Mouse (Mus musculus): Measurements from ENCODE around the gene Tnni3.

Tnni3 gene

DNA sequence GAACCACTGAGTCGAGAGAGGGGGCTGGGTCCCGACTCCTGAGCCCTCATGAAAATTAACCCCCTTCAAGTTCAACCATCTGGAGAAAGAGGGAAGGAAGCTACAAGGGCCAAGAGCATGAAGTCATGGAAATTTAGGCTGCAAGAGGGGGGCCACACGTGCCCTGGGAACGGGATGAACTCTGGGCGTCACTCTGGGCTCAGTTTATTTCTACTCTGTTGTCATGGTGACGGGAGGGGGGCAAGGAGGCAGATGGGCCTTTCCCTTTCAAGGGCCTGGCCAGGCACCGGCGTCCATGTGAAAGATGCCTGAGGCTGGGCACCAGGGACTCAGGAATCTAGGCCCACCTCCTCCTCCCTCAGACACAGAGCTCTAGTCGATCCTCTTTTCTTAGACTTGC, 25.8 kb downstream of the Tnni3 start:
- DNase-seq, result no peak

DNA sequence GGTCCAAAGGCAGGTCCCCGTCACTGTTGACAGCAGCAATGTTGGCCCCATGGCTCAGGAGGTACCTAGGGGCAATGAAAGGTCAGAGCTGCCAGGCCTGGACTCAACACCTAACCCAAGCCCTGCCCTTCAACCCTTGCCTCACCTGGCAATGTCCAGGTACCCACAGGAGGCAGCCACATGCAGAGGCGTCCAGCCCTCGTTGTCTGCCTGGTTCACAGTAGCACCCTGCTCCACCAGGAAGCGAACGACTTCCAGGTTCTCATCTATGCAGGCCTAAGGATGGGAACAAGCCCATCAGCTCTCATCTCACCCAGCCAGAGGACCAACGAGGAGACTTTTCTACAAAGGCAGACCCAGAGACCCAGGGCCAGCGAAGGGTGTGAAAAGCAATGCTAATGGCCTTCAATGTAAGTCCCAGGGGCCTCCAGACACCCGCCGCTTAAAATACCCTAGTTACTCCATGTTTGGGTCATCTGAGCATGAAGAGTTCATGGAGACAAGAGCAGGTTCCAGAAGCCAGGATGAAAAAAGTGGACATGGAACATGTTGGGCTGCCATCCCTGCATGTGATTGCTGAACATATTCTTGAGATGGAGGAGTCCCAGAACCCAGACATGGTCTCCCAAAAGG, 26.6 kb downstream of the Tnni3 start:
- DNase-seq, result no peak

DNA sequence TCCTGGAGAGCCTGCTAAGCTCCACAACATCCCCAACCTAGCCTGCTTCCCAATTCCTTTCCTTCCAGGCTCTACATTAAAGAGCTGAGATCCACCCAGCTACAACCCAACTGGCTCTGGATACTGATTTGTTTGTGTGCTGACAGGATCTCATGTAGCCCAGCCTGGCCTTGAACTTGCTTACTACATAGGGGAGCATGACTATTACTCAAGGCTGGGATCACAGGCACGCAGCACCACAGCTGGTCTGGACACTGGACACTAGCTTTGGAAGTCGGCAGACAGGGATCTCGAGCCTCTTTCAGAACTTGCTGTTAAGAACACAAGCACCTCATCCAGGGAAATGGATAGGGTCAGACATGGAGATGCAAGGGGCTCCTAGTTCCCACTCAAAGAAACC, 27.6 kb downstream of the Tnni3 start:
- no peak for DNase-seq

DNA sequence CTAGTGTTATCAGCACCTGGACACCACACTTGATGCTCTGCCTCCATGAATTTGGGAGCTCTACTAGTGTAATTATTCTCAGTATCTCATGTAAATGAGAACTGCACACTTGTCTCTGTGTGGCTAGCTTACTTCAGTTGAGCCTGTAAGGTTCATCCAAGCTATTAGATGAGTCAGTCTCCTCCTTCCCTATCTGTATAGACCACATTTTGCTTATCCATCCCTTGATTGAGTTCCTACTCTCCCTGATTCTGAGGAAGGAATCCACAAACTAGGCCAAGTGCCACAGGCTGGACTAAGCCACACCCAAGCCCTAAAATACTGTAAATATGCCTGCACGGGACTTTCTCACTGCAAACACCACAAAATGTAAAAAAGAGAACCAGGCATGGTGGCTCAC, 30.0 kb downstream of the Tnni3 start:
- DNase-seq, result no peak

DNA sequence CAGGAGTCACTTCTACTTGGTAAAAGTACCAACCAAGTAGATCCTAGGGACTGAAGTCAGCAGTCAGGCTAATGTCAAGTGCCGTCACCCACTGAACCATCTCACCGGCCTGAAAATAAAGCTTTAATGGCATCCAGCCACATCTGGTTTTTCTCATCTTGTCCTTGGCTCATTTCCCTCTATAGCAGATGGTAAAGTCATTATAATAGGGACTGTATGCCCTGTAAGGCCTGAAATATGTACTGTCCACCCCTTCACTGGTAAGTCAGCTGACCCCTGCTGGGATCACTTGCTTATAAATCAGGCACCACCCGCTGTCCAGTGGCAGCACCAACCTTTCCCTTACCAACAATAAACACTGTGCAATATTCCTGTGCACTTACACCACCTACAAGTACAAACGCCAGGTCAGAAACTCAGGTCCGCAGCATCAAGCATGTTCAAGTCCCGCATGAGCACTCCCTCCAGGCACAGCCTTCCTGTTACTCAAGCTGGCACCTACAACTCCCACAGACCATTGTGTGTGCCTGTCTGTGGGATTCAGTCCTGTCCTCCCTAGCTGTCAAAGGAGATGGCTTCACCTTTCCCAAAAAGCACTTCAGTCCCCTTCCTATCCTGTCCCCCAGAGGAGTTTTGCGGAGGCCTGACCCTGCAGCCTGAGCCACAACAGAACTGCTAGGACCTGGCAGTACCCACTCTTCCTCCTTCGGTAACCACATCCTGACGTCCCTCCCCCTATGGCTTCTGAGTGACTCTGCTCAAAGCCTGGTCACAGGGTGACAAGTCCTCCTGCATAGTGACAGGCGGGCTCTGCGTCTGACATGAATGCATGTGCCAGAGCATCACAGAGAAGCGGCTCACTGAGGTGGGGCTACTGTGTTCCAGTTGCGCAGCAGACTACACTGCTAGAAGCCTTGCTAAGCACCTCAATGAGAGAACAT, 31.5 kb downstream of the Tnni3 start:
- no peak for DNase-seq

DNA sequence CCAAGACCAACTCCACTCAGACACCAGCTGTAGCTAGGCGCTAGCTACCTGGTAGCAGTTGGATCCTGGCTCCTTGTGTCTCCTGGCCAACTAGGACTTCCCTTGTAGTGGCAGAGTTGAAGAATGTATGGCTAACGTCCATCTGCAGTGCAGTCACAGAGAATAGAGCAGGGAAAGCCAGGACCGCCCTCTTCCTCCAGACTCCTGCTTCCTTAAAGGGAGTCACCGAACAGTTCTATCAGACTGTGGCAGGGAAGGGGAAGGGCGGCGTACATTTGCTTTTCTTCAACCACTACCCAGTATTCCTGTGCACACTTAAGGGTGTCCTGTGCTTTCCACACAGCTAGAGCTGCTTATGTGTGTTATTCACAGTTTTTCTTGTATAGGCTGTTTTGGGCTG, 32.7 kb downstream of the Tnni3 start:
- DNase-seq, result no peak

DNA sequence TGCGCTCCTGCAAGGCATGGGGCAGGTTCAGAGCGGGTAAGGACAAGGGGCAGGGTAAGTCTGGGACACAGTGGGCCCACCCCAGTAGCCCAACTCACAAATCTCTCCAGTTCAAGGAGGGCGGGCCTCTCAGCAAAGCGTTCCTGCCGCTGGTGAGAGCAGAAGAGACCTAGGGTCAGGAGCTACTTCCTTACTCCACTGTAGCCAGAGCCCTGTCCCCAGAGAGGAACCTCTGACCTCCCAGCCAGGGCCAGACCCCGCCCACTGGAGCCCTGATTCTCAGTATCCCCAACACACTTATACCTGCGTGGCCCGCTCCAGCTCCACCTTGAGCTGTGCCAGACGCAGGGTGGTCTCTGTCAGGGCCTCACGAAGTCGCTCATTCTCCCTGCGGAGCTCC, 41.7 kb downstream of the Tnni3 start:
- no peak for DNase-seq

DNA sequence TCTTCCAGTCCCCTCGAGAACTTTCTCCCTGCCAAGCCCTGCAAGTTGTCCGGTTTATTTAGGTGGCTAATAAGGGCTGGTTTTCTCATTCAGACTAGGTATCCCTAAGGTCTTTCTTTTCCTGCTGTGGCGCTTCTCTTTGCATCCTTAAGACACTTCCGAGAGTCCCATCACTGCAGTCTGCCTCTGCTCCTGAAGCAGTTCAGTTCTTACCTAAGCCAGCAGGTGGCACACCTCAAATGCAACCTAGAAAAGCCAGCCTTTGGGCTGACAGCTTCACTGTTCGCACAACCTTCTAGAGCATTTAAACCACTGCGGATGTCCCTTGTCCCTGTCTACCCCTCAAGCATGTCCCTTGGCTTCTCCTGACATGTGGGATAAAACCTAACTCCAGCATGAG, 44.4 kb downstream of the Tnni3 start:
- peak; percentile 30 for DNase-seq

DNA sequence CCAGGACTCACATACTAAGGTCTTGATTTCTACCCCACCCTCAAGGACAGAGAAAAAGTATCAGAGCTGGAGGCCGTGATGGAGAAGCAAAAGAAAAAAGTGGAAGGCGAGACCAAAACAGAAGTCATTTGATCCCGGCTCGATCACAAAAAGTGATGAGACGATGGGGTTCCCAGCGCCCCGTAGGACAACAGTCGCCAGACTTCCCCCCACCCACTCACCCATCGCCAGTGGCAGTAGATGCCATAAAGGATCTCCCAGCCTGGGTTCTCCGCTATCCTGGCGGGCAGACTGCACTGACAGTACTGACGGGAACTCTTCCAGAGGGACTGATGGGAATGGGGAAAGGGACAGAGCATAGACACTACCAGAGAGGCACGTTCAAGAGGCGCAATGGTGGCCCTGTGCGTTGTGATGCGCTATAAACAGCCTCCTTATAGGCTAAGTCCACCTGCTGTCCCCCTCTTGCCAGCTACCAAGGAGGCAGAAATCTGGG, 45.2 kb downstream of the Tnni3 start:
- DNase-seq, result no peak

DNA sequence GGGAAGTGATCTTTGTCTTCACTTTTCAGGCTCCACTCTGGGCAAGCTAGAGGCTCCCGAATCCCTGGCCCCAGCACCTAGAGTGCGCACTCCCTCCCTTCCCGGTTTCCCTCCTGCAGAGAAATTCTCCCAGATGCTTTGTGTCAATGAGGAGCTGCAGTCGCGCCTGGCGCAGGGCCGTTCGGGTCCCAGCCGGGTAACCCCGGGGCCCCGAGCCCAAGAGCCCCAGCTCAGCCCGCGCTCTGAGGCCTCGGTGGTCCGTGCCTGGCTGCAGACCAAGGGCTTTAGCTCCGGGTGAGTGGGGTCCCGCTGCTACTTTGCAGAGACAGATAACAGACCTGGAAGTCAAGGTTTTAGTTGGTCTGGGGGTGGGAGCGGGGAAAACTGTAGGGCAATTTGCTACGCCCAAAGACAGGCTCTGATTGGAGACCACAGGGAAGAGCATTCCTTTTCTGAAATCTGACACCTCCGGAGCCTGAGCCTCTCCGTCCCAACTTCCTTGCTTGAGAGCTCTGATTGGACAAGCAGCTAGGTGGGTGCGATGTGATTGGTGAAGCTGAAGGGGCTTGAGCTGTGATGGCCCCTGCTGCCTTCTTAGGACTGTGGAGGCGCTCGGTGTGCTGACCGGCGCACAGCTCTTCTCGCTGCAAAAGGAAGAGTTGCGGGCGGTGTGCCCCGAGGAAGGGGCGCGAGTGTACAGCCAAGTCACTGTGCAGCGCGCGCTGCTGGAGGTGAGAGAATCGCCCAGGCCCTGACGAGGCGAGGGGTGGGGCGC, 45.8 kb downstream of the Tnni3 start:
- DNase-seq, result peak; percentile 65

DNA sequence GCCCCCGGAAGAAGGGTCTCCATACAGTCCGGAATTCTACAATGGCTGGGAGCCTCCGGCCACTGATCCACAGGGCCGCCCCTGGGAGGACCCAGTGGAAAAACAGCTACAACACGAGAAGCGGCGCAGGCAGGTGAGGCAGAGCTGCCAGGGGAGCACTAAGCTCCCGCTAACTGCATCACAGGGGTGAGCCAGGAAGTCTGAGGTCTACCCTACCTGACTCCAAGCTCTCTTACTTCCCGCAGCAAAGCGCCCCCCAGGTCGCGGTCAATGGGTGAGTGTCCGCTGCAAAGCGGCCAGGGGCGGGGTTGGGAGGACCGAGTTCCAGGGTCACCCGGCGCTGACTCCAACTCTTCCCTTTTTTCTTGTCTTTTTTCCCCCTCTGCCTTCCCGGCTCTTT, 50.1 kb downstream of the Tnni3 start:
- no peak for DNase-seq

DNA sequence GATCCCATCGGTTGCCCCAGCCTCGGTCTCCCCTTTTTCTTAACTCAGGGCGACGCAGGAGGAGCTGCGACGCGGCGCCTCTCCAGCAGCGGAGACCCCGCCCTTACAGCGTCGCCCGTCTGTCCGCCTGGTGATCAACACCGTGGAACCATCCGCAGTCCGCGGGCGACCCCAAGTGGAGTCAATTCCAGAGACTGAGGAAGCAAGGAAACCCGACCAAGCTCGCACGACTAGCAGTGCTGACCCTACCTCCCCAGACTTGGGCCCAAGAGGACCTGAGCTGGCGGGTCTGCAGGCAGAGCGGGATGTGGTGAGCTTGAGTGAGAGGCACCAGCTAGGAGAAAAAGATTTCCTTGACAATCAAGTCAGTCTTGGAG, 52.9 kb downstream of the Tnni3 start:
- peak; percentile 73 for DNase-seq

DNA sequence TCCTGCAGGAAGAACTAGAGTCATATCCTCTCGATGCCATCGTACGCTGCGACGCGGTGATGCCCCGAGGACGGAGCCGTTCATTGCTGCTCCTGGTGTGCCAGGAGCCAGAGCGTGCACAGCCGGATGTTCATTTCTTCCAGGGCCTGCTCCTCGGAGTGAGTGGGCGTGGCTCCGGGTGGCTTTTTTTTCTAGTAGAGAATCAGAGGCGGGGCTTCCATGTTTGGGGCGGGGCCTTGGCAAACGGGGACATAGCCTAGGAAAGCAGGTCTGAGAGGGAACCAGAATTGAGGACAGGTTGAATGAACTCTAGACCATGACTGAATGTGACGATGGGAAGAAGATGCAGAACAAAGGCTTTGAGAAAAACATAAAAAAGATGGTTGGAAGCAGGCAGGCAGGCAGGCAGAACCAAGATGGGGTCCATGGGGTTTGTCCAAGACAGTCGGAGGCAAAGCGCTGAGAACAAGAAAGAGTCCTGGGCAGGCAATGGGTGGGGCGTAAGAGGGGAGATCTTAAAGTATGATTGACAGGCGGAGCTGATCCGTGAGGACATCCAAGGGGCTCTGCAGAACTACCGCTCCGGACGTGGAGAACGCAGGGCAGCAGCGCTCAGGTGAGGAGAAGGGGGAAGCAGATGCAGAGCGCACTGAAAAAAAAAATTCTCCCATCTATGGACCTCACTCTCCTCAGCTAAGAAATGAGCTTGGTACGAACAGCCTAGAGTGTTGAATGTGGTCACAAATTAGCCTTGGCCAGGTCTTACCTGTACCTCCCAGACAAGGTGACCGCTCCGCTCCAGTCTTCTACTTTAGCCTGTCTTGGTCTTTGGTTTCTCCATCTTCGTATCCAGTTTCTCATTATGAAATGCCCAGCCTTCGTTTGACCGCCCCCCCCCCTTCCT, 53.5 kb downstream of the Tnni3 start:
- DNase-seq, result peak; percentile 71

All from liver (tissue).